Mouse (Mus musculus) v-Abl transformed pro-B cells (cell line): Measurements from ENCODE around the gene Lck.

ENCODE experiments used
- in situ Hi-C, 2 experiments: fragments of 400-800 bp; cut with MboI; formaldehyde crosslinking; loops; one replicate each; pipeline ENCODE4 v1.15.1; 2025; ENCODE audit not compliant: unreplicated experiment in 2 of 2

Lck gene

DNA sequence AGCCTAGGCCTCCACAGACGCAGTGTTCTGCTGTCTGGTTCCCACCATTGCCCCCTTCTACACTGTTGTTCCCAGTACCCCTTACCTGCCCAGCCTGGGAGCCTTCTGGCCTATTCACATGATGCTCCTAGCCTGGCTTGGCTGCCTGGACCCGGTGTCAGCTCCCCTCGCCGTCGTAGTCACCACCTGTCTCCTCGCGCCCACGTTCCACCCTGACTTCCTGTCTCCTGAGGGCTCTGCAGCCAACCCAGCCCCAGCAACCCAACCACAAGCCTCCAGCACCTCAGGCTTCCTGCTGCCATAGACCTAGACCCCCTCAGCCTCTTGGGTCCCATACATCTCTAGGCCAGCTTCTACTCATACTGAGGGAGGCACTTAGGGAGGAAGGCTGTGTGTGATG is at the start of gene Lck:
Gene Lck, minus strand, starts transcription at position 212 of the 400 bp plus-strand sequence.
- in situ Hi-C loops = no loop called here

DNA sequence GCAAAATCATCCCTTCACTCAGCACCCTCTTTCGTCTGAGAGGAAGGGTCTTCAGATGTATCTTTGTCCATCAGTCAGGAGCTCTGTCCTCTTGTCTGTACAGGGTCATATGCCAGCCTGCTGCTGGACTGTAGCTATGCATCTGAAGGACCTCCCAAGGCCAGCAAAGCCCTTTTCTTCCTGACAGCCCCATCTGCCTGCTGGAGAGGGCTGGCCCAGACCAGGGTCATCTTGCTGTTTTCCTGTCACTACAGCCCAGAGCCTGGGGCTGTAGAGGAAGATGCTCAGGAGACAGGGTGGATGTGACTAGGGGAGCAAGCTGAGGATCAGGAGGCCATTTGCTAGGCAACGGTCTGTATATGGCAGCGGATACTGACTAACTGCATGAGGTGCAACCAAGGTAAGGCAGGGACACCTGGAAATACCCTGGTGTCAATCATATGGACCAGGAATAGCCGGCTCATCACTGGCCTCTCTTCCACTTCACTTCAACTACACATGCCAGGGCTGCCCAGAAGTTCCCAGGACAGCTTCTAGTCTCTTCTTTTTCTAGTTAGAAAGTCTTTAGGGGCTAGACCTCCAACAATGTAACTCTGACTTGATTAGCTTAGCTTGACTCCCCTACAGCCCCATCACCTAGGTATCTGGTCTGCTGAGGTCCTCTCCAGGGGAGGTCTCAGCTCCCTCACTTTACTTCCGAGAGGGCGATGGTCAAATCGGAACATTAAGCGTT is 49.5 kb upstream of the Lck start:
- in situ Hi-C loops = no loop called here

DNA sequence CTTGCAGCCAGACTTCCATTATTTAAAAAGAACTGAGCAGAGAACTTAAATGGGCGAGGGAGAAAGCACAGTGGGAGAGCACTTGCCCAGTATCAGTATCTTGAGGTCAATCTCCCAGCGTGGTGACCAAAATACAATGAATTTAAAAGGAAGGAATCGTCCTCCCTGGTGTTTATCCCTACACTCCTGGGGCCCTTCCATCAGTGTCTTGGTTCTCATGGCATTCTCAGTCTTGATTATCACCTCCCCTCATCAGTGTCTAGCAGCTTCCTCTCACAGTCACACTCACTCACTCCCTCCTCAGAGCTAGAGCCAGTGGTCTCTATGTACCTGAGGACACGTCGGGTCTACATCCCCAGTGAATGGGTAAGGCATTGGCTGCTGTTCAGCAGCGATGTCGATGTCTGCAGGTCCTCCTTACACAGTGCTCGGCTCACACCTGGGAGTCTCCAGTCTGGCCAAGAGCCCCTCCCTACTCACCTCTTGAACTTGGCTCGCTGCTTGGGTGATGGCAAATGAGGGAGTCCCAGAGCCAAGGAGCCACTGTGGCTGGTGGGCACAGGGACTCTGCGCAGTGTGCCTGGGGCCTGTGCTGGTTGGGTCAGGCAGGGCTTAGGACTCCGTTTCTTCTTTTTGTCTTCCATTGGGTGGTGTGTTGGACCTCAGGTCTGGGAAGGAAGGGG is 48.8 kb upstream of the Lck start:
- in situ Hi-C loops = no loop called here

DNA sequence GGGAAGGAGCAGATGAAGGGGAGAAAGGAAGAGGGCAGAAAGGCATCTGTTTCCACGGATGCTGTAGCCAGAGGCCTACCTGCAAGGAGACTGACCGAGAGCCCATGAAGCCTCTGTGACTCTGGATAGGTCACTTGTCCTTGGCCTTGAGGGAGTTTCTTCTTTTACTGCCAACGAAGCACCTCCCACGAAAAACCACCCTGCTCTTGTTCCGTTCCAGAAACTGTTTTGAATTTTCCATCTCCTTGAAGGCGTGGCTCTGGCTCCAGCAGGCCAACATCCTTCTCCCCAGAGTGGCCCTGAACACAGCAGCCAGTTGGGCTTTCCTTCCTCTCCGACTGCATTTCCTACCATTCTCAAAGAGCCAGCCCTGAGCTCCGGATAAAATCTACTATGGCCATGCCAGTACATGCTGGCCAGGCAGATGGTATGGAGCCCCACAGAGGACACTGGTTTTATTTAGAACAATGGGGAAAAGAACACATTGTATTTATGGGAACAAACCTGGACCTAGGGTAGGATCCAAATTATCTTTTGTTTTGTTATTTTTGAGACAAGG is 47.9 kb upstream of the Lck start:
- in situ Hi-C loops = no loop called here

DNA sequence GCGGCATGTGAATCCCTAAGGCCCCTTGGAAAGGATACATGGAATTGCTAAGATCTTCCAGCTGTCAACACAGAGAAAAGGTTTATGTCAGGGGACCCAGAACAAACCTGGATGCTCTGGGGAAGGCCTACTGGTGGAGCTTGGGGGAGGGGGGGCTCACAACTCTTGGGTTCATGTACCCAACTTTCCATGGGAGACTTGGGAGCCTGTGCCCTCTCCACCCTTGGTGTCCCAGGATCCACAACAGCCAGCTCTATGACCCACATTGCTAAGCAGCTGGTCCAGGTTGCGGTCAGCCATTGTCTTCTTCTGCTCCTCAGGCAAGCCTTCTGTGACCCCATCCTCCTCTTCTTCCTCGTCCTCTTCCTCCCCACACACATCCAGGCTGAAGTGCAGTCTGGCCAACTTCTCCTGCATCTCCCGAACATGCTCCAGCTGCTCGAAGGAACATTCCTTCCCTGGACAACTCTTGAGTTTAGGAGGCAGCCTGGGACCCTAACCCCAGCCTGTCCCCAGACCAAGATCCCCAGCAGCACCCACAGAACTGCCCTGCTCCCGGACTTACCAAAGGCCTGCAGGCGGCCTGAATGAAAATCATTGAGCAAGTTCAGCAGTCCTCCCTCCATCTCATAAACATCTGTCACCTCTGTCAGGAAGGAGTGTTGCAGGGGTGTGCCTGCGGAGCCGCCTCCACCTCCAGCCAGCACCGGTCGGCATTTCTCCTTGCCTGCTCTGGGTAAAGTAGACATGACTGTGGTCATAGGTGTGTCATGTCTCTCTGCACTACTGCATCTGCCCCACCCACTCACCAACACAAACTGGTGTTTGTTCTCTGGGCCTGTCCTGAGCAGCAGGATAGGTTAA is 47.2 kb upstream of the Lck start:
- in situ Hi-C loops = no loop called here

DNA sequence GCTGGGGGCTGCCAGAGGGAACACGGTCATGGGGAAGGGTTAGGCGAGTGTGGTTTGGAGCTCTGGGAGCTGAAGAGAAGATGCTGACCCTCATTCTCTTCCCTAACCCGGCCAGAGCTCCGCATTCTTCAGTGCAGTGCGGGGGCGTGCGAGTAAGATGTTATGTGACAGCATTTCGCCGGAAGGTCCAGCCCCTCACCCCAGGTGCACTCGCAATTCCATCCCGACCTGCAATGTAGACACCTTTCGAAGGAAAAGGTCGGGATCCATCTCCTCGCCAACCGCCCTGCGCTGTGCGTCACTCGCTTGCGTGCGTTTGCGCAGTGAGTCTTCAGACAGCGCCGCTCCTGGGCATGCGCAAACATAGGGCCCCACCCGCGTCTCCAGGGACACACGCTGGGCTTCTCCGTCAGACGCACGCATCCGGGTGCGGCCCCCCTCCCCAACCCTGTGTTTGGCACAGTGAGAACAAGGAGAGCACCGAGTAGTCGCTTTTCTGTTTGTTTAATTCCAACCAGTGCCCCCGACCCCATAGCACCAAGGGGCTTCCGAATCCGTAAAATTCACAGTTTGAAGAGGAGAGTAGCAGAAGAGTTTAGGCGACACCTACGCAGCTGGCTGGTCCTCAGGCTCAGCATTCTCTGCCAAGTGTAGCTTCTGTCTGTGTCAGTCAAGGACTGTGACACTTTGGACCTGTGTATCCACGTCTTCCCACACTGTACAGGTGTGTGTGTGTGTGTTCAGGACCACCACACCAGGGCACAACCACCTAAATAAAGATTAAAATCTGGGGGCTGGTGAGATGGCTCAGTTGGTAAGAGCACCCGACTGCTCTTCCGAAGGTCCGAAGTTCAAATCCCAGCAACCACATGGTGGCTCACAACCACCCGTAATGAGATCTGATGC is 45.6 kb upstream of the Lck start, which contains the start of gene Iqcc:
Gene Iqcc, minus strand, starts transcription at position 314 of the 906 bp plus-strand sequence.
- in situ Hi-C loops = loop anchor here in 1 of 2 experiments (10.0 kb wide), 1 partner anchor 274 kb away; no protein-coding TSS in a partner anchor

DNA sequence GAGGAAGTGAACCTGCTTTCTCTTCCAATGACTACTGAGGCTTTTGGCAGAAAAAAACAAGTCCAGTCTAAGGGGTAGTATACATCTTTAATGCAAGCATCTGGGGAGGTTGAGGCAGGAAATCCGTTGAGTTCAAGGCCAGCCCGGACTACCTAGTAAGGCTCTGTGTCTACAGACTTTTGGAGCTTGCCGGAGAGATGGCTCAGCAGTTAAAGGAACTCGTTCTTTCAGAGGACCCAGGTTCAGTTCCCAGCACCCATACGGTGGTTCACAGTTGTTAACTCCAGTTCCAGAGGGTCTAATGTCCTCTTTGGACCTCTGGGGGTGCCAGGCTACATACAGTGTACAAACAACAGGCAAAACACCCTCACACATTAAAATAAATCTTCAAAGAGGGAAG is 44.6 kb upstream of the Lck start:
- in situ Hi-C loops = loop anchor here in 1 of 2 experiments (10.0 kb wide), 1 partner anchor 273 kb away; no protein-coding TSS in a partner anchor

DNA sequence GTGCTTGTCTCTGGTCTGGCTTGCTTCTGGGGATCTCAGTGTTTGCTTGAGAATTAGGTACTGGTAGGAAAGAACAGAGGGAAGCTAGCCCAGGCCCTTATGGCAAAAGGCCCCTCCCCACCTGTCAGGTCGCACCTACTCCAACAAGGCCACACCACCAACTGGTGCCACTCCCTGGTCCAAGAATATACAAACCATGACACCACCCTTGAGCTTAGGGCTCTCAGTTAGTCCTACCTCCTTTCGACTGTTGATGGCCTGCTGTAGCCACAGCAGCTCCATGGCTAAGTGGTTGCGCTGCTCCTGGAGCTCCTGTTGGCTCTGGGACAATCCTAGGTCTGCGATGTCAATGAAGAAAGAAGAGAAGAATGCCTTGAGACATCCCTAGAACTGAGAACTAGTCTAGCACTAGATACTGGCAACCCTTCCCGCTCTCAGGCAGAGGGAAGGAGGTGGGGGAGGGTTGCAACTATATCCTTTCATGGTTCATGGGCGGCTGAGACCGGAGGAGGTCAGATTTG is 43.7 kb upstream of the Lck start:
- in situ Hi-C loops = loop anchor here in 1 of 2 experiments (10.0 kb wide), 1 partner anchor 272 kb away; no protein-coding TSS in a partner anchor

DNA sequence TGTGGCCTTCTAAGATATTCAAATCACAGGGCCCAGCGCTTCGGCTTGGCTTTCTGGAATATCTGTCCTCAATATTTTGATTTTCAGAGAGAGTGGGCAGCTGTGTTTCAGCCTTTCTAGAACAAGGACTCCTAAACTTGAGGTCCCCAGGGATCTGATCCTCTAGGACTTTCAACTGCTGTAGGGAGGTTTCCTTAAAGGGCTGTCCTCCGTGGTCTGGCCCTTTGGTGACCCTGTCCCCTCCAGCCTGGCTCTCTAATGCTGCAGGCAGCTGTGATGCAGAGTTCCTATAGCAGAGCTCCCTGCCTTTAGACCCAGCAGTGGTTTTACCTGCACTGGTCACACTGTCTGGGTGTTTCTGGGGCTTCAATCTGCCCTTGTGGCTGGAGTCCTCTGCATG is 43.2 kb upstream of the Lck start:
- in situ Hi-C loops = loop anchor here in 1 of 2 experiments (10.0 kb wide), 1 partner anchor 272 kb away; no protein-coding TSS in a partner anchor

DNA sequence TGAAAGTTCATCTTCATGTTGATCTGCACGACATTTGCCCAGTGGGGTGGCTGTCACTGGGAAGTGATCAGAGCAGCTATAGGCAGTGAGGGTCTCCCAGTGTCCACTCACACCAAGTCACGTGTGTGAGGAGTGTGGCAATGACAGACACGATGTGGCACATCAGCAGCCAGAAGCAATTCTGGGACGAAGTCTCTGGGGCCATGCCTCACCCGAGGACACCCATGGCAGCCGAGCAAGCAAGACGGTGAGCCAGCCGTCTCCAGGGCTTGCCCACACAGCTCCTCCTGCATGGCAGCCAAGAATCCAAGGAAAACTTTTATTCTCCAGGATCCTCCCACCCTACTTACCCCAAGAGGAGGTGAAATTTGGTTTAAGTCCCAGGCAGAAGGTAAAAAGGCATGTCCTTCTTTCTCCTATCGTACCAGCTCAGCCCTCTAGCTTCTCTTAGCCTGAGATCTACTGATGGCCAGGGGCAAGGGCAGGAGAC is 42.4 kb upstream of the Lck start:
- in situ Hi-C loops = loop anchor here in 1 of 2 experiments (10.0 kb wide), 1 partner anchor 271 kb away; no protein-coding TSS in a partner anchor

DNA sequence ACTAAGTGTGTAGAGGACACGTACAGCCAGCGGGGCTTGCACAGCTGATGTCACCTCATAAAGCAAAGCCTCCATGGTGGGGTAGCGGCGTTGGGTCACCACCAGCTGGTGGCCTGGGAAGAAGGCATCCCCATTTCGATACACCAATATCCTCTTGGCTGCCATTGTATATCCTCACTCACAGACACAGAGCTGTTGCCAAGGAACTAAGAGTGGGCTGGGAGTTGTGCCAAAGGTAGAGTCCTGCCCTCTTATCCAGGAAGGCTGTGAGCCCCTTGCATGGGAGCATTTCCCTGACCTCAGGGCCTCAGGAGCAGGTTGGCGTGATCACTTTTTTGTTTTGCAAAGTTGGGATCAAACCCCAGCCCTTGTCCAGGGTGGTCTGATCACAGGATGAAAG is 40.7 kb upstream of the Lck start, which contains the start of gene Dcdc2b:
Gene Dcdc2b, minus strand, starts transcription at position 165 of the 400 bp plus-strand sequence.
- in situ Hi-C loops = loop anchor here in 1 of 2 experiments (10.0 kb wide), 1 partner anchor 269 kb away; no protein-coding TSS in a partner anchor

DNA sequence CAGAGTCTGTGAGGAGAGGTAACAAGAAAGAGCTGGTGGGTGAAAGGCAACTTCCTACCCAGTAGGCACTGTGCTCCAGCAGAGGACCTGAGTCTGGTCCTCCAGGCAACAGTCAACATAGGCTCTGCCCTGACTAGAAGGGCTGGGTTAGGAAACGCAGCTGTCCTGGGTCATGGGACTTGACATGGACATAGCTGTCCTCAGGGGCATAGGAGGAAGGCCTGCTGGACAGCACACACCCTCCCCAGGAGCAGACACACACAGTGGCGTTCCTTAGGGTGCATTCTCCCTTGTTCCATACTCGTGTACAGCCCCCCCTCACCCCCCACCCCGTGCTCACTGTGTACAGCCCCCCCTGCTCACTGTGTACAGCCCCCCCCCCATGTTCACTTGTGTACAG is 37.0 kb upstream of the Lck start:
- in situ Hi-C loops = loop anchor here in 1 of 2 experiments (10.0 kb wide), 1 partner anchor 266 kb away; no protein-coding TSS in a partner anchor

DNA sequence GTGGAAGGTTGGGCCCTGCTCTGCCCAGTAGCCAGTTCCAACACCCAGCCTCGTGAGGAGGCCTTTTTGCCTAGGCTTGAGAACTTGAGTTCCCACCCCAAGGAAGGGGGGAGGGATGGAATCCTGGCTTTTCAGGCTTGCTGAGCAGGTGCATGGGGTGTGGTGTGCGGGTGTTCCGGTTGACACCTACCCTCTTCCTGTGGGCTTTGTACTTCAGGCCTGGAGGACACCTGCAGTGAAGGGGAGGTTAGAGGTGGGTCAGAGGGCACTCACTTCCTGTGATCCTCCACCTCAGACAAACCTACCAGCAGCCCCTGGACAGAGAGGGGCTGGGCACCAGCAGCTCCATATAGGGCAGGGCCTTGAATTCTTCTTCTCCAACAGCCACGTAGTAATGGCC is 36.6 kb upstream of the Lck start:
- in situ Hi-C loops = loop anchor here in 1 of 2 experiments (10.0 kb wide), 1 partner anchor 265 kb away; no protein-coding TSS in a partner anchor

DNA sequence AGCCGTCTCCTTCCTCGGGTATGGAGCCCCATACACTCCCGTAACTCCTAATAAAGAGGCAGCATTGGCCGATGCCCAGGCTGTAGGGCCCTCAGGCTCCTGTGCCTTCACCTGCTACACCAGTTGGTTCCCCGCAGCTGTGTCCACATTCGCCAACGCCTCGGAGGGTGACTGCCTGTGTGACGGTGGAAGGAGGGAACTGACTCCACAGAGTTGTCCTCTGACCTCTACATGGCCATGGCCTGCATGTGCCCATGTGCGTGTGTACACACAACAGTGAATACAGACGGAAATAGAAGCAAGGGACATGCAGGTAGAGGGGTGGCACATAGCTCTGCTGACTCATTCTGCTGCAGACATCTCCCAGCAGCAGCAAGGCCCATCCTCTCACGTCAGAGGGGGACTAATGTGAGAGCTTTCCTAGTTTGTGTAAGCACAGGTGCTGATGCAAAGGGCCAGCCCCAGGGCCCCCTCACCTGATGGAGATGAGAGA is 35.7 kb upstream of the Lck start:
- in situ Hi-C loops = loop anchor here (5.0 kb wide), 2 partner anchors 62 to 257 kb away; no protein-coding TSS in a partner anchor

DNA sequence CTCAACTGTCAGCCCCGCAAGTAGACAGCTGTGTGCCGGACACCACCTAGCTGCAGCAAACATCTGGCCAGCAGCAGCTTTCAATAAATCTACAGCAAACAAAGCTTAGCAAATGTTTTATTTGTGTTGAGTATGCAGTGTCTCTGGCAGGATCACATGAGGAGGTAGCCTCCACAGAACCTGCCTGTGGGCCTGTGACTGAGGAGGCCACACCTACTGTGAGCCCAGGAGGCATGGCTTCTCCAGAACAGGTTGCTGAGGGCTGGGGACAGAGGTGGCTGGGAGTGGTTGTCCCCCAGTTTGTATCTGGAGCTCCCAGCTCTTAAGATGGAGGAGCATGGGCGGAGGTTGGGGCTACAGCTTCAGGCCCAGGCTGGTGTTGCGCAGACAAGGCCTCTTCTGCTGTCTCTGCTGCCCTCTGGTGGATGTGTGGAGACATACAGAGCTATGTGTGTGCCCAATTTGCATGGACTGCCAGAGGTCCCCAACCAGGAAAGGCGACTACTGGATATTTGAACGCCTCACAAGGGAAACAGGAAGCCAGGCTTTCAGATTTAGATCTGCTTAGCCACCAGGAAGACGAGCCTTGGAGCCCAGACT is 35.1 kb upstream of the Lck start:
- in situ Hi-C loops = loop anchor here (5.0 kb wide), 2 partner anchors 61 to 256 kb away; no protein-coding TSS in a partner anchor

DNA sequence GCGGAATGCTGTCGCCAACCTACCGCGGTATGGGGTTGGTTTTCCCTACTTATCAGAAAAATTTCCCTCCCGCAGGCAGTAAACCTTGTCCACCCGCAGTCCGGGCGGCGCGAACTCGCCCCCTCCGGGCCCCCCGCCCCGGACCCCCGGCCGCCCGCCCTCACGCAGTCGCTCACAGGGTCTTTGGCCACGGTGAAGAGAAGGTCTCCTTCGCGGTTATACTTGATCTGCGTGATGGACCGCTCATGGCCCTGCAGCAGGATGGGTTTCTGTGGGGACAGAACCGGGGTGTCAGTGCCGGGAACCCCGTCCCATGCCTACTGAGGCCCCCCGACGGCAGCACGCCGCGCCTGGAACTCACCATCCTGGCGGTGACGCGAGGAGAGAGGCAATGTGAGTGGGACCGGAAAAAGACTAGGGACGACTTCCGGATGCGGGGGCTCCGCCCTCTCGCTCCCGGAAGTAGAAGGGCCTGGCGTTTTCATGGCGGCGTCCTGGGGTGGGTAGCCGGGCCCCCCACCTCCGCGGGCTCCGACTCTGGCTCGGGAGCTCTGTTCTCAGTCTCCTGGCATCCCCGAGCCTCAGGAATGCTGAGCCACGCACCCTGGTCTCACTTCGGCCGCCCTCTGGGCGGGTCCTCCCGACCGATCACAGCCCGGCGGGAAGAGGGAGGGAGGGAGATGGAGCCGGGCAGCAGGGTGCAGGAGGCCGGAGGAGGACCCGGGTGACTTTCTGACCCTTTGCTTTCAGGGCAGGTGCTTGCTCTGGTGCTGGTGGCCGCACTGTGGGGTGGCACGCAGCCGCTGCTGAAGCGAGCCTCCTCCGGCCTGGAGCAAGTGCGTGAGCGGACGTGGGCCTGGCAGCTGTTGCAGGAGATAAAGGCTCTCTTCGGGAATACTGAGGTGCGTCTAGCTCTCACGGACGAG is 27.1 kb upstream of the Lck start, which contains the start of the genes Eif3i and Tmem234:
Gene Eif3i, minus strand, starts transcription at position 416 of the 926 bp plus-strand sequence.
Gene Tmem234, plus strand, starts transcription at position 436 of the 926 bp plus-strand sequence.
- in situ Hi-C loops = no loop called here

DNA sequence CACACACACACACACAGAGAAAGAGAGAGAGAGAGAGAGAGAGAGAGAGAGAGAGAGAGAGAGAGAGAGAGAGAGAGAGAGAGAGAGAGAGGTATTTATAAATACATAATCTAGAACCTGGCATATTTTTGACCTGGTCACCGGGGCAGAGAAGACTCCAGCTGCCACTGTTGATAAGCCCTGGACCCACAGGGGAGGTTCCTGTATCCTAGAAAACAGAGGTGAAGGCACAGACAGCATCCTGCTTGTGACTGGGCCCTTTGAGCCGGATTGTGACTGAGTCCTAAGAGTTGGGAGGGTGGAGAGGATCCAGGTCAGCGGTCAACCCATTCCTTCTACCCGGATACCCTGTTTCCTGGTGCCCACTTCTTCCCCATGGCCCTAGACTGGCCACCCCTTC is 15.4 kb upstream of the Lck start:
- in situ Hi-C loops = no loop called here
